Mouse (Mus musculus) splenic B cell, adult 2 months (primary cell): ENCODE results near the gene Gp9.

Experiments used
- DNase-seq: peaks from one replicate; pipeline ENCODE4 v3.0.0-alpha.2; 2011; ENCODE audit warnings: low read depth, low spot score
- H3K27me3 ChIP-seq: 2 replicates; pipeline ENCODE4 v1.6.1; 2012; ENCODE audit warnings: mild to moderate bottlenecking, low read length, moderate library complexity, mixed read lengths; ENCODE audit not compliant: control insufficient read depth, poor library complexity, insufficient read depth, severe bottlenecking
- H3K36me3 ChIP-seq: 2 replicates; pipeline ENCODE4 v1.6.1; 2012; ENCODE audit warnings: mild to moderate bottlenecking, low read length, moderate library complexity, mixed read lengths; ENCODE audit not compliant: control insufficient read depth, poor library complexity, insufficient read depth, severe bottlenecking

Gene Gp9

DNA sequence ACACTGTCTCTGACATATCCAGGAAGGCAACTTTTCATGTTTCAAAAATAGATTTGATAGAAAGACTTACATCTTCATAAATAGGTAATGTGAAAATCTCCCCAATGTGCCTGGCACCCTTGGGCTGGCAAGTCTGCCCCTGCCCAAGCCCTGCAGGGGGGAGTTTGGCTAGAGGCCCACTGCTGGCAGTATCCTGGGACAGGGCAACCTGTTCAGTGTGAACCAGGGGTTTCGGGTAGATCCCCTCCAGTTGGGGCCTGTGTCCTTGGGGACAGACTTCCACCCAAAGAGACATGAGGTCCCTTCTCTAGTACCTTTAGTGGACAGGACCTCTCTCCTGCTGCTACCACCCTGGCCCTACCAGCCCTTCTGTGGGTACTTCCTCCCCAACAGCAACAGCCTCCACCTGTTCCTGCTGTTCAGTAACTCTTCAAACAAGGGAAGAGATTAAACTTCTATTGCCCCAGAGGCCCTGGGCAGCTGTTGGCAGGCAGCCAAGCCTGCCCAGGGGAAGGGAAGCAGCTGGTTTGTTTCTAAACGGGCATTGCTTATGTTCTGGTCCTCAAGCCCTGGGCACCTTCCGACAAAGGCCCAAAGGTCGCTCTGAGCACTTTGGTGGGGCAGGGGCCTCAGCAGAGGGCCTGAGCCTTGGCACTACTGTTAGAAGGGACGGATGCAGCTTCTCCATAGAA lies 11.2 kb downstream of the Gp9 start:
- DNase-seq: peak; percentile 29
- no peaks in the 10 kb centered on the region; the same call in 1 of the 2 replicates for H3K36me3 ChIP-seq
- H3K27me3 ChIP-seq: no peaks in the 10 kb centered on the region

DNA sequence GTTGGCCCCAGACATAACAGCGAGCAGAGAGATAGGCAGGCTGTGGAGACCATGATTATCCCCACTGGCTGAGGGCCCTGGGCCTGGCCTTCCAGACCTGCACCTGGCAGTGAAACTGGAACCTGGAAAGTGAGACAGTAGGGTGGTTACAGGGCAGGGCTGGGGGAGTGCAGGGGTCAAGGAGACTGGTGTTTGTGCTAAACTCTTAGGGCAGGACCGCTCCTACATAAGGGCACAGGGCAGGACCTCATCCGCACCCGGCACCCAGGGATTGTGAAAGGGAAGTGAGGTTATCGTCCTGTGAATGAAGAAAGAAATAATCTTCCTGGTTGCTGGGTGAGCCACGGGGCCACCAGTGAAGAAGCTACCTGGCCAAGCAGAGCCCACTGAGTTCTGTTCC lies 11.9 kb downstream of the Gp9 start:
- no peaks in the 10 kb centered on the region for H3K27me3 ChIP-seq
- H3K36me3 ChIP-seq: peaks cover 4% of the 10 kb centered on the region

DNA sequence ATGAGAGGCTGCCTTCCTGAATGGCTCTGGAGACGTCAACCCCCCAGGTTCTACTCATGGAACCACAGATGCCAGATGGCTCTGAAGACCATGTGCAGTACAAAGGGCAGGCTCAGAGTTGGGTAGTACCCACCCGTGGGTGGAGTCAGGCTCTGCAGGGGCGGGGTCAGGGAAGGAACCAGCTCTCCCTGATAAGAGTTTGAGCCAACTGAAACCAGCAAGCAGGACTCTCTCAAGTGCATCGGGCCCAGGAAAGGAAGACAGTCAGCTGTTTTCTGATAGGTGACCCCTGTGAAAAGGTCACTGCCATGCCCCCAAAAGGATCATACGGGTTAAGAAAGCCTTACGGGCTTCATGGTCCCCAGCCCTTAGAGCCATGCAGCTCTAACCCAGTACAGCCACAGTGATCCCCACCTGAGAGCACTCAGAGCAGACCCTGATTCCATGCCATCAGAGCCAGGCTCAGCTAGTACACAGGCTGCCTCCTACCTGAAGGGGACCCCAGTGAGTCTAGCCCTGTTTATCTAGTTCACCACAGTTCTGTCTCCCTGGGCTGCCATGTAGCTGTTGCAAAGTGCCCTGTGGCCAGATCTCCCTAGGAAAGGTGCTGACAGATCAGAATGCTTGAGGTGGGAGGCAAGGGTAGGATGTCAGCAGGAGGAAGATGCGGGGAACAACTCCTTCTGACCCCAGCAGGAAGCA lies 13.1 kb downstream of the Gp9 start:
- Histone ChIP-seq H3K36me3 (peaks cover 4% of the 10 kb centered on the region), H3K27me3 (no peaks in the 10 kb centered on the region)
- DNase-seq: peak; percentile 32

More for the DNA sequence above, 11.9 kb downstream of the Gp9 start:
- DNase-seq: no peak

DNA sequence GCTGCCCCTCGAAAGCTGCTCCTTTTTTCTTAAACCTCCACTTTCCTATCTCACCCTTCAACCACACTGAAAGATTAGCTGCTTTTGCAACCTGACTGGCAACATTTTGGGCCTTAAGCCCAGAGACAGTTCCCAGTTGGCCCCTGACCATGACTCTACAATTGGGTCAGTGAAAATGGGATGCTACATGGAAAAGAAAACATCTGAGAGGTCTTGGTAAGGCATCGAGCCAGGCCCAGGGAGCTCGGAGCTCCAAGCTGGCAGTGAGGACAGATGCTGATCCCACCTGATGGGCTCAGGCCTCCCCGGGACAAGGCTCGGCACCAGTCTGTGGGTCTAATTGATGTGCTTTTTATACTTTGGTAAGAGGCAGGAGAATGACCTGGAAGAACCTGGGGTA lies 14.0 kb downstream of the Gp9 start:
- no peaks in the 10 kb centered on the region for H3K27me3 ChIP-seq
- no peak for DNase-seq
- peaks cover 4% of the 10 kb centered on the region for H3K36me3 ChIP-seq

DNA sequence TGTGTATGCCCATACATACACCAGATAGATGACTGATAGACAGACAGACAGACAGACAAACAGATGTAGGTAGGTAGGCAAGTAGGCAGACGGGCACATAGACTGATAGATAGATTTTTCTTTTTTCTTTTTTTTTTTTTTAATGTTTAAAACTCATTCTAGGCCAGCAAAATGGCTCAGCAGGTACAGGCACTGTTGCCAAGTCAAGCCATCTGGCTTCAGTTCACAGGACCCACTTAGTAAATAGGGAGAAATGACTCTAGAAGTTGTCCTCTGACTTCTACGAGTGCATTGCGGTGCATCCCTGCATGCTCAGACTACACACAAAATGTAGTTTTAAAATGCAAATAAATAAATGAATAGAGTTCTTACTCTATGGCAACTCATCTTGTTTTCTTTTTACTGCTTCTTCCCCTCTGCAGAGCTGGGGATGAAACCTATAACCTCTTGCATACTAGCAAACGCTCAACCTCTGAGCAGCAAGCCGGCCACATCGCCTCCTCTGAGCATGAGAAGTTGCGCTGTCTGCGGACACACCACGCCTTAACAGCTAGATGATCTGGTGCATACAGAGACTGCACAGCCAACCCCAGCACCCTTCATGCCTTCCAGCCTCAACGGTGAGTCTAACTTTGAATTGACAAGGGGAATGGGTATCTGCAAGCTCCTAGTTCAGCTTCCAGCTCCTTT lies 16.1 kb downstream of the Gp9 start:
- no peak for DNase-seq
- H3K36me3 ChIP-seq: peaks cover 4% of the 10 kb centered on the region

DNA sequence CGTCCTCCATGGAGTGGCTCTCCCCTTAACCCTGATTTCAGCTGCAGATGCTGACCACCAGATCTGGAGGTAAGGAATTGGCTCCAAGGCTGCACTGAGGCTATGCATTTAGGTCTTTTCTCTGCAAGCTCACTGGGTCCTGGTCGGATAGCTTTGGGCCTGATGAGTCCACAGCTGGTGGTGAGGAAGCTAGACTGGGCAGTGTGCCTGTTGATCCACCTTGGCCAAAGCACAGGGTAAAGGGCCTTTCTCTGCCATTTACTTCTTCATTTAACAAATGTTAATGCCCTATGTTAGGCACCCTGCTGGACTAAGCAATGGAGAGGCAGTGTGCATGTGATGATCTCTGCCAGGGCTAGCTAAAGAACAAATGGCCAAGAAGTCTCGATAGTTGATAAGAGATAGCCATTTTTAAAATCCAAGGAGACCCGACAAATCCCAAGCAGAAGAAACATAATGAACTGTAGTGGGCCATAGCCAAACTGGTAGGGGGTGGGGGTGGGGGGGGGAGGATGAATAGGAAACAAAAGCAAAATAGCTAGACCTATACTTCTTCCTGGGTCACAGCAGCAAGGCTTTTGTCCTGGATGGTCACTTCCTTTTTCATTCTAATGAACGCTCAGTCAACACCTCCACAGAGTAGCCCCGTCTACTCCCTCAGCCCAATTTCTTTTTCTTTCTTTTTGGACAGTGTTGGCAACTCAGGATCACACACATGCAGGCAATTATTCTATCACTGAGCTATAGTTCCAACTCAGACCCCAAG lies 17.7 kb downstream of the Gp9 start:
- Histone ChIP-seq H3K36me3 (peaks cover 4% of the 10 kb centered on the region), H3K27me3 (no peaks in the 10 kb centered on the region)
- DNase-seq: no peak

More for the DNA sequence above, 16.1 kb downstream of the Gp9 start:
- no peaks in the 10 kb centered on the region for H3K27me3 ChIP-seq

DNA sequence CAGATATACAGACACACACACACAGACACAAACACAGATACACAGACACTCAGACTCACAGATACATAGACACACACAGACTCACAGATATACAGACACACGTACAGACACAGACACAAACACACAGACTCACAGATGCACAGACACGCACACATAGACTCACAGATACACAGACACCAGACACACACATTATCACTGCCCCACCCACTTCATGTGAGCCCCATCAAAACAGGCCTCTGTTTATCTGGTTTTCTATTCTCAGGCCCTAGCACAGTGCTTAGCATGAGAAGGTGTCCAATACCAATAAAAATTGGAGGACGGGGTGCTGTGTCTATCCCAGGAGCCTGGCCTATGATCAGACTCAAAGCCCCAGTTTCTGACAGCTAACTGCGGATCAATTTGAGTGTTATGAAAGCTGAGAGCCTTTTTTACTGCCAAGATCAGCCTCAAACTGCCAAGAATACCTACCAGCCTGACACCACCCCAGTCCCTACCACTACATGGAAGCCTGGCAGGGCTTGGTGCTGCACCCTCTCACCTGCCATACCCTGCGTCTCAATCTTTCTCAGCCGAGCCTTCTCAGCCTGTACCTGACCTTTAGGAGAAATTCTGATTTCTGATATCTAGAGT lies 18.5 kb downstream of the Gp9 start:
- Histone ChIP-seq H3K36me3 (peaks cover 4% of the 10 kb centered on the region), H3K27me3 (no peaks in the 10 kb centered on the region)
- no peak for DNase-seq

DNA sequence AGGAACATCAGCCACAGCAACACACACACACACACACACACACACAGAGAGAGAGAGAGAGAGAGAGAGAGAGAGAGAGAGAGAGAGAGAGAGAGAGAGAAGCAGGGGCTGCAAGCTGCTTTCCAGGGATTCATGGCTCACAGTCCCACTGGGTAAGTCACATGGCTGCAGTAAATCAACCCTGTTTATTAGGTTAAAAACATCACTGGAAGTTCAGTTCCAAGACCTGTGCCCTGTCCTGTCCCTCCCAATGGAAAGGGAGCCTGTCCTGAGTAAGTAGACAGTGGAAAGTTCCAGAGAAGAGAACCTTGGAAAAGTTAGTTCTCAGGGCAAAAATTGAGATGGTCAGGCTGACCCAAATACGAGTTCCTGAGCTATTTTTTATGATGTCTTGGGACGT lies 19.4 kb downstream of the Gp9 start:
- H3K27me3 ChIP-seq: no peaks in the 10 kb centered on the region
- H3K36me3 ChIP-seq: peaks cover 4% of the 10 kb centered on the region
- DNase-seq: no peak

DNA sequence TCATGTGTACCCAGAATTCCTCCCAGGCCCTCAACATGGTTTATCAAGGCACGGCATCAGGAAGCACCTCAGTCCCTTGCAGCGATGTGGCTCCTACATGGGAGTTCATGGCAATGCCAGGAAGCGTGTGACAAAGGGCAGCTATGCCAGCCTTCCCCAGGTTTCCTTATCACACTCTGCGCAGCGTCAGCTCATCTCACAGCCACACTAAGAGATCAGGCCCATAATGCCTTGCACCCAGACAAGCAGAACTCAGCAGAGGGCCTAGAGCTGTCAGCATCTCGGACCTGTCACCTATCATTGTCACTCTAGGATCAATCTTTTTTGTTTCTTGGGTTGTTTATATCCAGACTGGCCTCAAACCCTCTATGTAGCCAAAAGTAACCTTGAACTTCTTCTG lies 21.7 kb downstream of the Gp9 start:
- H3K36me3 ChIP-seq: no peaks in the 10 kb centered on the region
- no peaks in the 10 kb centered on the region for H3K27me3 ChIP-seq

DNA sequence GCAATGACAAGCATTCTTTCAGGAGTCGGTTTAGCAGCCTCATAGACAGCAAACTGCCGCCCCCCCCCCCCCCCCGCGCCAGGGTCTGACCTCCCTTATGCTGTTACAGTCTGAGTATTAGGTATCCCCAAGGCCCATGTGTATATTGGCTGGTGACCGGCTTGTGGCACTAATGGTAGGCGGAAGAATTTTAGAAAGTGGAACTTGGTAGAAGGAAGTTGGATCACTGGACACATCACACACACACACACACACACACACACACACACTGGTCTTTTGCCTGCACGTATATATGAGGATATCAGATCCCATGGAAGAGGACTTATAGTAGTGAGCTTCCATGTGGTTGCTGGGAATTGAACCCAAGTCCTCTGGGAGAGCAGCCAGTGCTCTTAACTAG lies 24.6 kb downstream of the Gp9 start:
- no peak for DNase-seq
- H3K27me3 ChIP-seq: no peaks in the 10 kb centered on the region
- no peaks in the 10 kb centered on the region; the same call in 1 of the 2 replicates for H3K36me3 ChIP-seq

More for the DNA sequence above, 21.7 kb downstream of the Gp9 start:
- no peak for DNase-seq

DNA sequence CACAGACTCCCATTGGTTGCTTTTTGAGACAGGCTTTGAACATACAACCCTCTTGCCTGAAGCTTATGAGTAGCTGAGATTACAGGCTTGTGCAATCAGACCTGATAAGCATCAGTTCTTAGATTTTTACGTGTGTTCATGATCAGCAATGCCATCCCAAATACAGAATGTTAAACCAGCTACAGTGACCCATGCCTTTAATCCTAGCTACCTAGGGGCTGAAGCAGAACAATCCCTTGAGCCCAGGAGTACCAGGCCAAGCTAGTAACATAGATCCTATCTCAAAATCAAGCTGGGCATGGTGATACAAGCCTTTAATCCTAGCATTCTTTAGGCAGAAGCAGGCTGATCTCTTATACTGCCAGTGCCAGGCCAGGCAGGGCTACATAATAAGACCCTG lies 26.2 kb downstream of the Gp9 start:
- Histone ChIP-seq H3K36me3 (no peaks in the 10 kb centered on the region; the same call in 1 of the 2 replicates), H3K27me3 (no peaks in the 10 kb centered on the region)
- DNase-seq: no peak

DNA sequence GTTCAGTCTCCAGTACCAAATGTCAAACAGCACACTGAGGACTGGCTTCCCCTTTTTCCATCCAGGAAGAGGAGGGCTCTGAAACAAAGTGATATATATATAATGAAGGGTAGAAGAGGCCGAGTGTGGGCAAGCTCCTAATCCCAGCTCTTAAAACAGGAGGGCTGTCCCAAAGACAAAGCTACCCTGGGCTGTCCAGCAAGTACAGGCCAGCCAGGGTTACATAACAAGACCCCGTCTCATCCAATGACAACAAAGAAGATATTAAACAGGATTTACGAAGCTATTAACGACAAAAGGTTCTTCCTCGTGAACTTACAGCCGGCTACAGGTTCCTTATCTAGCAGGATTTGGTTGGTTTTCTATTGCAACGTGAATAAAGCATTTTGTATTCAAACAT lies 27.0 kb downstream of the Gp9 start:
- no peak for DNase-seq
- Histone ChIP-seq H3K36me3 (no peaks in the 10 kb centered on the region; the same call in 1 of the 2 replicates), H3K27me3 (no peaks in the 10 kb centered on the region)

DNA sequence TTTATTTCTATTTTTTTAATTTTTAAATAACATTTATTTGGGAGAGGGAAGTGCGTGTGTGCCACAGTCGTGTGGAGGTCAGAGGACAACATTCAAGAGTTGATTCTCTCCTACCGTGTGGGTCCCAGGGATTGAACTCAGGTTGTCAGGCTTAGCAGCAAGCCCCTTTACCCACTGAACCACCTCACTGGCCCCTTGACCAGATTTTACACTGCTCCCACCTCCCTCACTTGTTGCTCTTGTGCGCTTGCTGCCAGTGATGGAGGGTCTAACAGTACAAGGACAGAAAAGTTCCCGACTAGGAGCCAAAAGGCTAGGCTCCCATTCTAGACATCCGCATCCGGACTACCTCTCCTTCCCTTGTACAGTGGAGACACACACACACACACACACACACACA lies 27.6 kb downstream of the Gp9 start:
- no peak for DNase-seq
- Histone ChIP-seq H3K36me3 (no peaks in the 10 kb centered on the region; the same call in 1 of the 2 replicates), H3K27me3 (no peaks in the 10 kb centered on the region)

DNA sequence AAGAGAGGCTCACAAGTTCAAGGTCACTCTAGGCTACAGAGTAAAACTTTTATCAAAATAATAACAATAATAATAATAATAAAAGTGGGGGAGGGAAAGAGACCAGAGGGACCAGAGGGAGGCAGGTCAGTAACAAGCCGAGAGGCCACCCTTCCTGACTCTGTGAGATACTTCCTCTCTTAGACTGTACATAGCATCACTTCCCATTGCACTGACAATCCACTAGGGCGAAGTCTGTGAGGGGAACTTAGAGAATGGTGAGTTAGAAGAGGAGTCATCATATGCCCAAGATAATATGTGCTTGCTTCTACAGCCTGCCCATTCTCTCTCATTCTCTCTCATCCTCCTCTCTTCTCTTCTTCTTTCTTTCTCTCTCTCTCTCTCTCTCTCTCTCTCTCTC lies 28.2 kb downstream of the Gp9 start:
- Histone ChIP-seq H3K36me3 (no peaks in the 10 kb centered on the region; the same call in 1 of the 2 replicates), H3K27me3 (no peaks in the 10 kb centered on the region)
- peak; percentile 74 for DNase-seq
